Mouse (Mus musculus): ENCODE data around the gene Mgat4d. TPM values are rescaled to one million over a fixed set of nuclear protein-coding genes. Genes with fewer than 3 reads are reported as not detected.
A peak's percentile ranks its signal among the peaks of the same experiment; 100 is the strongest.
"Not testable (repeated sequence)": the region's sequence is repeated elsewhere in the genome, so short reads cannot be mapped to it uniquely, and the experiment has no call there.

Mgat4d gene
- total RNA-seq, 2 experiments from 2014 or later: not detected

- intact Hi-C loops (cut with DNase I): no loop called here
- DNase-seq: peak; percentile 73
Measured at GRCm38 (mm10) chr8:83389316-83390005, 41.2 kb downstream of the Mgat4d start, which contains the start of gene Clgn. Clgn (plus strand) TSS chr8:83389867.

- intact Hi-C loops (cut with DNase I): no loop called here
- DNase-seq: no peak
Measured at GRCm38 (mm10) chr8:83390006-83390701, 41.9 kb downstream of the Mgat4d start.

- intact Hi-C loops (cut with DNase I): no loop called here
- DNase-seq: no peak
Measured at GRCm38 (mm10) chr8:83392521-83392920, 44.2 kb downstream of the Mgat4d start.

GRCm38 (mm10) chr8:83394325-83394724 lies 46.1 kb downstream of the Mgat4d start:
- intact Hi-C loops (cut with DNase I): no loop called here
- DNase-seq: no peak

- intact Hi-C loops (cut with DNase I): no loop called here
- DNase-seq: no peak
Measured at GRCm38 (mm10) chr8:83396680-83397079, 48.4 kb downstream of the Mgat4d start.

GRCm38 (mm10) chr8:83397726-83398125 lies 49.5 kb downstream of the Mgat4d start:
- DNase-seq: no peak

GRCm38 (mm10) chr8:83405548-83405947 lies 57.3 kb downstream of the Mgat4d start:
- intact Hi-C loops (cut with DNase I): no loop called here
- no peak for DNase-seq

More at GRCm38 (mm10) chr8:83397726-83398125, 49.5 kb downstream of the Mgat4d start:
- intact Hi-C loops (cut with DNase I): no loop called here

- DNase-seq: no peak
- intact Hi-C loops (cut with DNase I): no loop called here
Measured at GRCm38 (mm10) chr8:83406836-83407235, 58.6 kb downstream of the Mgat4d start.

GRCm38 (mm10) chr8:83408496-83408895 lies 60.2 kb downstream of the Mgat4d start:
- no peak for DNase-seq
- intact Hi-C loops (cut with DNase I): no loop called here

- intact Hi-C loops (cut with DNase I): no loop called here
- DNase-seq: no peak
Measured at GRCm38 (mm10) chr8:83416878-83417277, 68.6 kb downstream of the Mgat4d start.

- no peak for DNase-seq
- intact Hi-C loops (cut with DNase I): no loop called here
Measured at GRCm38 (mm10) chr8:83417970-83418369, 69.7 kb downstream of the Mgat4d start.

- intact Hi-C loops (cut with DNase I): no loop called here
- no peak for DNase-seq
Measured at GRCm38 (mm10) chr8:83418805-83419516, 70.7 kb downstream of the Mgat4d start.

- intact Hi-C loops (cut with DNase I): no loop called here
- no peak for DNase-seq
Measured at GRCm38 (mm10) chr8:83421354-83421753, 73.1 kb downstream of the Mgat4d start.

- DNase-seq: no peak
- intact Hi-C loops (cut with DNase I): no loop called here
Measured at GRCm38 (mm10) chr8:83423032-83423825, 75.0 kb downstream of the Mgat4d start.

GRCm38 (mm10) chr8:83425202-83425601 lies 76.9 kb downstream of the Mgat4d start:
- no peak for DNase-seq
- intact Hi-C loops (cut with DNase I): no loop called here

GRCm38 (mm10) chr8:83426104-83426759 lies 78.0 kb downstream of the Mgat4d start:
- DNase-seq: no peak
- intact Hi-C loops (cut with DNase I): no loop called here

- intact Hi-C loops (cut with DNase I): no loop called here
- DNase-seq: no peak
Measured at GRCm38 (mm10) chr8:83426949-83427348, 78.7 kb downstream of the Mgat4d start.

- intact Hi-C loops (cut with DNase I); DNase-seq: not testable (repeated sequence)
Measured at GRCm38 (mm10) chr8:83428621-83429020, 80.3 kb downstream of the Mgat4d start.

GRCm38 (mm10) chr8:83429071-83429524 lies 80.8 kb downstream of the Mgat4d start:
- intact Hi-C loops (cut with DNase I): no loop called here
- DNase-seq: no peak
